Mouse (Mus musculus) stomach, embryonic 15.5 days (tissue): ENCODE data around the gene Nfic. TPM values are rescaled to one million over a fixed set of nuclear protein-coding genes. Genes with fewer than 3 reads are reported as not detected.

Experiments
- ATAC-seq: fragments of 200-750 bp; cut with Nextera tagmentation; 2 replicates; pipeline ENCODE4 v1.8.0; 2017; ENCODE audit warnings: low read depth, moderate number of reproducible peaks, moderate TSS enrichment; ENCODE audit not compliant: insufficient read depth, low FRiP score
- H3K27ac ChIP-seq: fragments of 300-500 bp; sonication (generic); 2 replicates; pipeline ENCODE4 v1.5.1; 2015; ENCODE audit warnings: mild to moderate bottlenecking, inconsistent platforms
- H3K27me3 ChIP-seq: fragments of 300-500 bp; sonication (generic); replicated peaks from 2 replicates; pipeline ENCODE4 v1.6.1; 2015; ENCODE audit warnings: inconsistent platforms
- H3K36me3 ChIP-seq: fragments of 300-500 bp; sonication (generic); 2 replicates; pipeline ENCODE4 v1.6.1; 2015; ENCODE audit warnings: inconsistent platforms
- H3K4me1 ChIP-seq: fragments of 300-500 bp; sonication (generic); 2 replicates; pipeline ENCODE4 v1.6.1; 2015; ENCODE audit warnings: inconsistent platforms
- H3K4me2 ChIP-seq: fragments of 300-500 bp; sonication (generic); 2 replicates; pipeline ENCODE4 v1.6.1; 2015; ENCODE audit warnings: mild to moderate bottlenecking, inconsistent platforms
- H3K4me3 ChIP-seq: fragments of 300-500 bp; sonication (generic); replicated peaks from 2 replicates; pipeline ENCODE4 v1.5.1; 2015; ENCODE audit warnings: inconsistent platforms
- H3K9ac ChIP-seq: fragments of 300-500 bp; sonication (generic); 2 replicates; pipeline ENCODE4 v1.6.1; 2015; ENCODE audit warnings: inconsistent platforms
- H3K9me3 ChIP-seq: fragments of 300-500 bp; sonication (generic); 2 replicates; pipeline ENCODE4 v1.6.1; 2016; ENCODE audit warnings: inconsistent platforms
- WGBS: fragments of 180-500 bp; shearing (Covaris S2); methylation state at CpG from one replicate; pipeline ENCODE4 v1.1.7; 2015; 5-methylcytosine and 5-hydroxymethylcytosine counted together
- polyA plus RNA-seq: library from polyadenylated mRNA; unstranded; fragments of >200 nt; fragmentation: Nextera tagmentation; extraction: Ambion mirVana; gene quantifications from 2 replicates; pipeline ENCODE4 v1.2.1, GENCODE M21; 2015

The Nfic gene
- polyA plus RNA-seq, 1 experiment from 2014 or later = 78.2 TPM

DNA sequence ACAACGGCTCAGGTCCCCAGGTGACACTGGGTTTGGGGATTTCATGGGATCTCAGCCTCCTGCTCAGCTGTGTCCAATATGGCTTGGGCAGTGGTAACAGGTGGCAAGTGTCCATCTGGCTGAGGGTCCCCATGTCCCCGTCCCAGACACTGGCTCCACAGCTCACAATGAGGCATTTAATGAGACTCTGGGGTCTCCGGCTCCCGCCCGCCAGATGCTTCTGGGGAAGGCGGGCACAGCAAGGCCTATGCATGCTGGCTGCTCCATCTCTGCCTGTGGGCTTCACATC lies 88.3 kb downstream of the Nfic start:
- Histone ChIP-seq H3K9me3 (no peaks in the 10 kb centered on the region), H3K4me3 (no peak overlapping the region), H3K36me3 (peaks cover 54% of the 10 kb centered on the region), H3K4me1 (peaks cover 37% of the 10 kb centered on the region), H3K27me3 (no peaks in the 10 kb centered on the region; the same call in 1 of the 2 replicates), H3K4me2 (no peak overlapping the region), H3K9ac (no peak overlapping the region), H3K27ac (no peak overlapping the region)
- ATAC-seq = no peak
- WGBS = 89% methylated on average over 6 of the region's 6 CpGs

DNA sequence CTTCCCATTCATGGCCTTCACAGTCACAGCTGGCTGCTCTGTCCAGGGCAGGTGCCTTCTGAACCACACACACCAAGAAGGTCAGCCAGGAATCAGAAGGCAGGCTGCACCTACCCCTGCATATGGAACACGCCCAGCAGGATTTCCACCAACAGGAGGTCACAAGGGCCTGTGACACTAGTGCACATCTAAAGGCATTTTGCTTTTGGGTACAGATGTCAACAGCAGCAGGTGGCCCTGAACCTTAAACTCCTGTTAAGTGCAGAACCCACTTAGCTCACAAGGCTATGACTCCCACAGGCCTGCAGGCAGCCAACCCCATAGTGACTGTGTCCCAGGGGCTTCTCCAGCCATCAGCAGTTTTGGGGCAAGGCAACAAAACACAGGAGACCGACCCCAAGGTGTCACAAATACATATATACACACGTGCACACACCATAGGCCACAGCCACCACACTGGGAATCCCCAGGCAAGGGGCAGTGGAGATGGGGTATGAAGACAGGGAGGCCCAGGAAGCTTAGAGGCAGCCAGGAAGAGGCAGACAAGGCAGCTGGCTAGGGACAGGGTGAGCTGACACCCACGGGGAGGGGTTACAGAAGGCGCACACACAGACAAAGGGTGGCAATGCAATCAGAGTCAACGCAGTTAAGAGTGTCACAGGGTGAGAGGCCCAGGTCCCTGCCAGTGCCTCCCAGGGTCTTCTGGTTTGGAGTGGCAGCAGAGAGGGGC lies 88.8 kb downstream of the Nfic start:
- no peak overlapping the region for H3K9ac ChIP-seq
- H3K4me1 ChIP-seq = peaks cover 37% of the 10 kb centered on the region
- no peak overlapping the region for H3K4me3 ChIP-seq
- H3K27me3 ChIP-seq = no peaks in the 10 kb centered on the region; the same call in 1 of the 2 replicates
- WGBS = 72% methylated on average over 6 of the region's 6 CpGs
- no peak overlapping the region for H3K4me2 ChIP-seq
- H3K27ac ChIP-seq = peak overlapping the region; percentile 51; the same call in 1 of the 2 replicates
- ATAC-seq = no peak
- H3K36me3 ChIP-seq = peaks cover 50% of the 10 kb centered on the region
- no peaks in the 10 kb centered on the region for H3K9me3 ChIP-seq

DNA sequence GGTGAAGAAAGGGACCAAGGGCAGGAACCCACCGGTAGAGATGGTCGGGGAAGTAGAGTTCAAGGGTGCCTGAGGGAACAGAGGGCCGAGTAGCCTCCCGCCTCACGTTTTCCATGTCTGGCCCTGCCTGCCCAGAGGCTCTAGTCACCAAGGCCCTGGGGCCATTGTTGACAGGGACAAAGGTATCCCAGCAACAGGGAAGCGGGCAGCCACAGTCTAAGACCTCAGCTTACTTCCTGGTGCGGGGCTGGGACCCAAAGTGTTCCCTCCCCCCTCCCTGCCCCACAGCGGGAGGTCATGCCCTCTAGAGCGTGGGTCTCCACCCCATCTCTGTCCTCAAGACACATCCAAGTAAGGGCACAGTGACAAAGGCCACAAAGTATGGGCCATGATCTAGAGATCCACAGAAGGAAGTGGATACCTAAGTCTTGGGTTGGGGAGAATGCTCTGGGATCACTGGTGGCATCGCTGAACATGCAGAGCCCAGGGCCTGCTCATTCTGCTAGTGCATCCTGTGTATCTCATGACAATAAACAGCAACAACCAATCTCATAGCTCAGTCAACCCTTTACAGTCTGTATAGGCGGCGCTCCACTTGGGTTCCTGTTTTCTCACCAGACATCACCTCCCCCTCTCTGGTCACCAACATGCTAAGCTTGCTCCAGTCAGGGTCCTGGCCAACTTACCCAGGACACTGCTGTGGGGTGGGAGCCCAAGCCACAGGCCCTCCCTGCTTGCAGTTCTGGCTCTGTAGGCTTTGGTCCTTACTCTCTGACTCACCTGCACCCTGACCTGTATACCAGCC lies 89.6 kb downstream of the Nfic start, which contains the start of gene 4930404N11Rik:
Gene 4930404N11Rik, minus strand, starts transcription at position 145 of the 805 bp plus-strand sequence.
- Histone ChIP-seq H3K9ac (peak within 1 kb of the TSS; percentile 5; the same call in 1 of the 2 replicates), H3K4me1 (peaks cover 38% of the 10 kb centered on the region), H3K27ac (peak within 1 kb of the TSS; percentile 51; the same call in 1 of the 2 replicates), H3K27me3 (no peaks in the 10 kb centered on the region; the same call in 1 of the 2 replicates), H3K4me3 (peak within 1 kb of the TSS; percentile 26), H3K36me3 (peaks cover 43% of the 10 kb centered on the region), H3K9me3 (no peaks in the 10 kb centered on the region), H3K4me2 (peak within 1 kb of the TSS; percentile 55)
- ATAC-seq = no peak
- 34% methylated on average over 12 of the region's 12 CpGs for WGBS

DNA sequence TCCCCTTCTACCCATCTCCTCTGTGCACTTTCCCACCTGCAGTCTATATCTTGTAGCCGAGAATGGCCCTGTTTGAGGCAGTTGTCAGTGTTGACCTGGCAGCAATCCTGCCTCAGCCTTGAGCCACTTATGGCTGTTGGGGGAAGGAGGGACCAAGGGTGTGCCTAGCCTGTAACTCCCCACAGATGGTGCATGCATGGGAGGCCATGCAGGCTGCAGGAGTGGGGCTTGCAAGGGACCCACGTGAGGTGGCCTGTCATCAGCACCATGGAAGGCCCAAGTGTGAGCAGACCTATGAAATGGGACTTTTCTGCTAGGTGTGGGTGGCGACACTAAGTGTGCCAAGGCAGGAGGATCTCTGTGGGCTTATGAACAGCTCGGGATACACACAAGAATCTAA lies 90.4 kb downstream of the Nfic start:
- Histone ChIP-seq H3K9ac (no peak overlapping the region), H3K4me2 (peak overlapping the region; percentile 55; the same call in 1 of the 2 replicates), H3K9me3 (no peaks in the 10 kb centered on the region), H3K27me3 (no peaks in the 10 kb centered on the region; the same call in 1 of the 2 replicates), H3K4me1 (peaks cover 39% of the 10 kb centered on the region), H3K27ac (peak overlapping the region; percentile 38; the same call in 1 of the 2 replicates), H3K4me3 (no peak overlapping the region), H3K36me3 (peaks cover 35% of the 10 kb centered on the region)
- WGBS = 32% methylated on average over 4 of the region's 4 CpGs
- no peak for ATAC-seq

DNA sequence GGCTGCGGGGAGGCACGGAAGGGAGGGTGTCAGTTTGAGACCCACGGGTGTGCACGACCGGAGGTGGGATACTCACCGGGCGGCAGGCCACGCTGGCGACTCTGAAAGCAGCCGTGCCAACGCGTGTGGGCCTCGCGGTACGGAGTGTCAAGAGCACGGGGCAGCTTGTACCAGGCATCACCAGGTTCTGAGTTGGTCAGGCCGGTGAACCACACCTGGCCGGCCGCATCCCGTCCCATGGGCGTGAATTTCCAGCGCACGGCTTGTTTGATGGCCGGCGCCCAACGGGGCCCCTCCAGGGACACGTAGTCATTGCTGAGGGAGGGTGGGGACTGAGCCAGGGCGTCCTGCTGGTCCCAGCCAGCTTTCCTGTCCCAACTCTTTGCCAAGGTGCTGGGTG lies 90.8 kb downstream of the Nfic start:
- Histone ChIP-seq H3K27me3 (no peaks in the 10 kb centered on the region; the same call in 1 of the 2 replicates), H3K36me3 (peaks cover 30% of the 10 kb centered on the region), H3K9ac (no peak overlapping the region), H3K4me3 (peak overlapping the region; percentile 26), H3K27ac (peak overlapping the region; percentile 38; the same call in 1 of the 2 replicates), H3K9me3 (no peaks in the 10 kb centered on the region), H3K4me2 (peak overlapping the region; percentile 55), H3K4me1 (peaks cover 39% of the 10 kb centered on the region)
- WGBS = 17% methylated on average over 28 of the region's 28 CpGs
- 0 out of 2 replicates have a peak, but pooled peaks have one; percentile 6 for ATAC-seq

DNA sequence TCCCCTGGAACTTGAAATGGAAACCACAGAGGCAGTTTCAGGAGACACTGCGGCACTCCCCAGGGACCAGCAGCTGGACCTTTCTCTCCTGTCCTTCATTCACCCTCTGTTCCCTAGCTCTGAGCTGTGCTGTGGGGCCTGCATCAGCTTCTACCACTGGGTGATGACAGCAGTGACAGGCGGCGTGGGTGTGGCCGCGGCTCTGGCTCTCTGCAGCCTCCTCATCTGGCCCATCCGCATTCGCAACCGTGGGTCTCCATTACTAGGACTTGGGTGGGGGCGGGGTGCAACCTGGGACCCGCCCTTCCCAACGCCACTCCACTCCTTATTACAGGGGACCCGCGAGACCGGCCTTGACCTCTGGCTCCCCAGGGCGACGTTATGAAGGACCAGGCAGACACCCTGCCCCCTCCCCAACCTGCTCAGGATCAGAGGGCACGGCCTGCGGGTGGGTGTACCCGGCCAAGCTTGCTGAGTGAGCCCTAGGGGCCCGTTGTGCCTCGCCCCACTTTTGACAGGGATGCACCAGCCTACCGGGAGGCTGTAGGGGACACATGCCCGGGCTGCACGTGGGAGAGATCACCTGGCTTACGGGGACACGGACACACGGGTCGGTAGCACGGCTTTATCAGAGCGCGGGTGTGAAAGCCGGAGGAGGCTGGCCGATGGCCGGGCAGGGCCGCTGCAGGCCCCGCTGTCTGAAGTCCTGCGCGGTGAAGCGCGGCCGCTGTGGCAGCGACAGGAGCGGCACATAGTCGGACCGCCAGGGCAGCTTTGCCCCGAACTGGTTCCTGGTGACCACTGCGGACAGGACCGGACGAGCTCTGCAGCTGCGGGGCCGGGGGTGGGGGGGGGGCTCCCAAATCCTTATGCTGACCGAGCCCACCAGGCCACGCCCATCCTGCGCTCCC lies 91.7 kb downstream of the Nfic start:
- peaks cover 48% of the 10 kb centered on the region for H3K4me1 ChIP-seq
- ATAC-seq = no peak
- WGBS = 19% methylated on average over 54 of the region's 54 CpGs

DNA sequence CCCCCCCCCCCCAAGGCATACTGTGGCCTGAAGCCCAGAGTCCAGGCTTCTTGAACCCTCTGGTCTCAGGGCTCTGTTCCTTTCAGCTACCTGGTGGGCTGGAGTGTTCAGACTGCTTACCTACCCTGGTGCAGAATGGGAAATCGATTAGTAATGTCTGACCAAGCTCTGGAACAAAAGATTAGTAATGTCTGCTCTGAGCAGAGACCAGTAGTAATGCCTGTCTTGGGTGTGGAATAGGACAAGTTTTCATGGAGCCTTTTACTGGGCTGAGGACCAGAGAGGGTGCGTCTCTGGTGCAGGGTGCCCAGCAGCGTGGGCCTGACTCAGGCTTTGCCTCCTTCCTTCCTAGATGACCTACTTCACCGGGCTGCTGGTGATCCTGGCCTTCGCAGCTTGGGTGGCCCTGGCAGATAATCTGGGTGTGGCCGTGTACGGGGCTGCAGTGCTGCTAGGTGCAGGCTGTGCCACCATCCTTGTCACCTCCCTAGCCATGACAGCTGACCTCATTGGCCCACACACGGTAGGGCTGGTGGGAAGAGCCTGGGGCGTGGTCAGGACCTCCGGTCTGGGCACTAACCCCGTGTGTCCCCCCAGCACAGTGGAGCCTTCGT lies 93.0 kb downstream of the Nfic start:
- Histone ChIP-seq H3K9me3 (no peaks in the 10 kb centered on the region), H3K36me3 (peaks cover 8% of the 10 kb centered on the region), H3K4me2 (peak overlapping the region; percentile 55), H3K9ac (no peak overlapping the region), H3K27ac (peak overlapping the region; percentile 75), H3K27me3 (no peaks in the 10 kb centered on the region; the same call in 1 of the 2 replicates), H3K4me3 (no peak overlapping the region; the same call in 1 of the 2 replicates), H3K4me1 (peaks cover 55% of the 10 kb centered on the region)
- 59% methylated on average over 12 of the region's 12 CpGs for WGBS
- ATAC-seq = peak; percentile 51

More for the DNA sequence above, 91.7 kb downstream of the Nfic start:
- peak overlapping the region; percentile 75 for H3K27ac ChIP-seq
- H3K9me3 ChIP-seq = no peaks in the 10 kb centered on the region
- H3K9ac ChIP-seq = no peak overlapping the region
- H3K4me2 ChIP-seq = peak overlapping the region; percentile 55
- peaks cover 21% of the 10 kb centered on the region for H3K36me3 ChIP-seq
- H3K4me3 ChIP-seq = peak overlapping the region; percentile 26
- no peaks in the 10 kb centered on the region; the same call in 1 of the 2 replicates for H3K27me3 ChIP-seq

DNA sequence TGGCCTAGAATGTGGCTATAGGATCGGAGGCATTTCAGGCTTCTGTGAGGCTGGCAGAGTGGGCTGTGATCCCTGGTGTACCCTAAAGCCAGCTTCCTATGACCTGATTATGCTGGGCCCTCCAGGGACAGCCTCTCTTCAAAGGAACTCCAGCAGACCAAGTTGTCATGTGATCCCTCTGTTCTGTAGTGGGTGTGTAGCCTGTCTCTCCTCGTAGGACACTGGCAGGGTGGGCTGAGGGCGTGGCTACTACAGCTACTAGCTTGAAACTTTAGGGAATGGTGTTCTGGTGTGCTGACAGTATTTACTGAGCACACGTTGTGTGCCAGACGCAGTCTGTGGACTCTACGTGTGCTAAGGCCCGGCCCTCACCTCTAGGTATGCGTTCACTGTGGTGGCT lies 94.7 kb downstream of the Nfic start:
- ATAC-seq = no peak
- Histone ChIP-seq H3K27me3 (no peaks in the 10 kb centered on the region; the same call in 1 of the 2 replicates), H3K4me2 (no peak overlapping the region), H3K27ac (no peak overlapping the region), H3K4me1 (peaks cover 57% of the 10 kb centered on the region), H3K9me3 (no peaks in the 10 kb centered on the region), H3K36me3 (no peaks in the 10 kb centered on the region), H3K9ac (no peak overlapping the region), H3K4me3 (no peak overlapping the region)
- WGBS = 55% methylated on average over 8 of the region's 8 CpGs

DNA sequence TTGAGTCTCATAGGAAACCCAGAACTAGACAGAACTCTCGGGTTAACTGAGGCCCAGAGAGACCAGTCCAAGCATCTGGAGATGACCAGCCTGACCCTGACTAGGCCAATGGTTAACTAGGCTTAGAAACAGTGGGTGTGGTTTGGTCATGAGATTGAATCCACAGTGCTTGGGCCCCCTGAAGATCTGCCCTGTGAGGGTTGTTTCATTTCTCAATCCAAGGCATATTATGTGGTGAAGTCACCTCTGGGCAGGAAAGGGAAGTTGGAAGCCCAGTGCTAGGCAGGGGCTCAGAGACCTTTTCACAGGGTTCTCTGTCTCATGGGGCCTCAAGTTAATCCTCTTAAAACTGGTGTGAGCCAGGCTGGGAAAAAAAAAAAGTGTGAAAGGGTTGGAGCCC lies 96.6 kb downstream of the Nfic start:
- Histone ChIP-seq H3K9me3 (no peaks in the 10 kb centered on the region), H3K27me3 (no peaks in the 10 kb centered on the region; the same call in 1 of the 2 replicates), H3K9ac (no peak overlapping the region; the same call in 1 of the 2 replicates), H3K4me3 (no peak overlapping the region; the same call in 1 of the 2 replicates), H3K27ac (0 out of 2 replicates have a peak overlapping the region, but pooled peaks have one; percentile 23), H3K4me1 (peaks cover 38% of the 10 kb centered on the region), H3K36me3 (no peaks in the 10 kb centered on the region), H3K4me2 (peak overlapping the region; percentile 99)
- ATAC-seq = no peak
- 58% methylated on average over 1 of the region's 1 CpGs for WGBS

DNA sequence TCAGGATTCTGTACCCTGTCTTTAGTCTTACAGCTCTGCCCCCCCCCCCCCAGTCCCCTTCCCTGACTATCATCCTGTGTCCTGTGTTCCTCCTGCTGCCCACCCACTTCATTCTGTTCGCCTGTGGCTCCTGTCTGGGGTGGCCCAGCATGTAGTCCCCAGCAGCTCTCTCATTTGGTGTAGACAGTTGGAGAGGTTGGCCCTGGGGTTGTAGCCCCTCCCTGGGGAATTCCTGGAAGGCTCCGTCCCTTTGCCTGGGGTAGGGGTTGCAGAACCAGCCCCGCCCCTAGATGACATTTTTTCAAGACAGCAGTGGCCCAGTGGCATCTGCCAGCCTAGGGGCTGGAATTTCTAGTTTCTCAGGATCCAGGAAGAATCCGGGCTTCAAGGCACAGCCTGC lies 97.2 kb downstream of the Nfic start:
- Histone ChIP-seq H3K9ac (peak overlapping the region; percentile 76; the same call in 1 of the 2 replicates), H3K4me2 (peak overlapping the region; percentile 99), H3K36me3 (no peaks in the 10 kb centered on the region), H3K4me3 (peak overlapping the region; percentile 83), H3K9me3 (no peaks in the 10 kb centered on the region), H3K4me1 (peaks cover 32% of the 10 kb centered on the region), H3K27ac (0 out of 2 replicates have a peak overlapping the region, but pooled peaks have one; percentile 23), H3K27me3 (no peaks in the 10 kb centered on the region; the same call in 1 of the 2 replicates)
- 32% methylated on average over 4 of the region's 4 CpGs for WGBS
- ATAC-seq = no peak
